Mouse (Mus musculus) heart, adult 10 weeks (tissue): ENCODE data around the gene Sirt2. TPM values are rescaled to one million over a fixed set of nuclear protein-coding genes. Genes with fewer than 3 reads are reported as not detected.

Source experiments
- polyA plus RNA-seq: library from polyadenylated mRNA; stranded (reverse); fragments of 350-450 nt; fragmentation: Illumina TruSeq; extraction: RNeasy Lipid Tissue Mini Kit (QIAGEN cat#74804); gene quantifications from one replicate; pipeline ENCODE4 v1.2.3, GENCODE M21; 2014; ENCODE audit warnings: low read depth, low replicate concordance

Gene Sirt2
- 109 TPM for polyA plus RNA-seq

GRCm38 (mm10) chr7:28766173-28766879 is at the start of gene Sirt2:
Gene Sirt2, plus strand, starts transcription at chr7:28766735.

GRCm38 (mm10) chr7:28741709-28742438 is 24.7 kb upstream of the Sirt2 start, which contains the start of the genes Mrps12 and Sars2:
Gene Mrps12, minus strand, starts transcription at chr7:28741820.
Gene Sars2, plus strand, starts transcription at chr7:28741992.

GRCm38 (mm10) chr7:28756079-28756478 is 10.5 kb upstream of the Sirt2 start, which contains the start of gene Ccer2:
Gene Ccer2, plus strand, starts transcription at chr7:28756174.

GRCm38 (mm10) chr7:28767462-28767965 is 979 bp downstream of the Sirt2 start, which contains the start of gene Nfkbib:
Gene Nfkbib, minus strand, starts transcription at chr7:28767512.

GRCm38 (mm10) chr7:28788307-28789195 is 22.0 kb downstream of the Sirt2 start, which contains the start of gene Rinl:
Gene Rinl, plus strand, starts transcription at chr7:28788969.

GRCm38 (mm10) chr7:28808221-28808941 is 41.8 kb downstream of the Sirt2 start, which contains the start of gene Hnrnpl:
Gene Hnrnpl, plus strand, starts transcription at chr7:28808541.

GRCm38 (mm10) chr7:28824941-28825685 is 58.6 kb downstream of the Sirt2 start, which contains the start of gene Ech1:
Gene Ech1, plus strand, starts transcription at chr7:28825217.

GRCm38 (mm10) chr7:28833723-28834347 is 67.3 kb downstream of the Sirt2 start, which contains the start of gene Lgals4:
Gene Lgals4, plus strand, starts transcription at chr7:28833854.

Other genes starting within 250 kb of the Sirt2 start
- gene Ifnl3, start 243.9 kb upstream of the Sirt2 start, polyA plus RNA-seq, result not detected
- not detected for gene Sycn, start 225.8 kb upstream of the Sirt2 start, polyA plus RNA-seq
- gene Nccrp1, start 219.5 kb upstream of the Sirt2 start, polyA plus RNA-seq, result not detected
- 22.0 TPM for gene Samd4b, start 168.6 kb upstream of the Sirt2 start, polyA plus RNA-seq
- 6.9 TPM for gene Pak4, start 168.6 kb upstream of the Sirt2 start, polyA plus RNA-seq
- not detected for gene Acp7, start 135.4 kb upstream of the Sirt2 start, polyA plus RNA-seq
- 0.76 TPM for gene Fbxo27, start 73.9 kb upstream of the Sirt2 start, polyA plus RNA-seq
- gene Fbxo17, start 49.9 kb upstream of the Sirt2 start, polyA plus RNA-seq, result 1.4 TPM
- gene Mrps12, start 24.9 kb upstream of the Sirt2 start, polyA plus RNA-seq, result 85.7 TPM
- 13.4 TPM for gene Sars2, start 24.7 kb upstream of the Sirt2 start, polyA plus RNA-seq
- gene Ccer2, start 10.6 kb upstream of the Sirt2 start, polyA plus RNA-seq, result not detected
- gene Nfkbib, start 777 bp downstream of the Sirt2 start, polyA plus RNA-seq, result 32.4 TPM
- gene Rinl, start 22.2 kb downstream of the Sirt2 start, polyA plus RNA-seq, result 2.2 TPM
- gene Hnrnpl, start 41.8 kb downstream of the Sirt2 start, polyA plus RNA-seq, result 198 TPM
- gene Ech1, start 58.5 kb downstream of the Sirt2 start, polyA plus RNA-seq, result 2,567 TPM
- gene Lgals4, start 67.1 kb downstream of the Sirt2 start, polyA plus RNA-seq, result 109 TPM
- gene Lgals7, start 97.1 kb downstream of the Sirt2 start, polyA plus RNA-seq, result 1.3 TPM
- 1.0 TPM for gene Capn12, start 114.7 kb downstream of the Sirt2 start, polyA plus RNA-seq
- 91.4 TPM for gene Actn4, start 195.6 kb downstream of the Sirt2 start, polyA plus RNA-seq
- 233 TPM for gene Eif3k, start 215.1 kb downstream of the Sirt2 start, polyA plus RNA-seq
- 2.0 TPM for gene Map4k1, start 215.3 kb downstream of the Sirt2 start, polyA plus RNA-seq